Mouse (Mus musculus): ENCODE results near the gene Pik3r2. TPM values are rescaled to one million over a fixed set of nuclear protein-coding genes. Genes with fewer than 3 reads are reported as not detected.

The Pik3r2 gene
- polyA plus RNA-seq, 1 experiment from 2014 or later = 8.9 TPM

DNA sequence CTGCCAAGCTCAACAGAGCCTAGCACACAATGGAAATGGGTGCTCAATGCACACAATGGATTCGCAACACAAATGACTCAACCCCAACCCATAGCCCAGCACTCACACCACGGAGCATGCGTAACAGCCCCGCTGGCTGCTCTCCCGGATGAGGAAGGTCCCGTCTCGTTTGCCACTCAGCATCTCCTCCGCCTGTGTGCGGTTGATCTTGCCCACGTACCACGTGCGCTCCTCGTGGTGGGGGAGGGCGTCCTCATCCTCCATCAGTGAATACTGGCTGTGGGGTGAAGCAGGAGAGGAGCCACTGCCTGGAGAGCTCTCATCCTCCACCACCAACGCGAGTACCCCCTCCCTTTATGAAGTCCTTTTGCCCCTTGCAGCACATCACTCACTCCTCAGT is 7.6 kb downstream of the Pik3r2 start:
- H3K9ac ChIP-seq (replicated peaks) = no peak overlapping the region
- WGBS (ENCODE audit: insufficient replicate concordance) = 80% methylated on average over 16 of the region's 16 CpGs
- DNase-seq (no peak), ATAC-seq (no peak)
- peaks cover 26% of the 10 kb centered on the region for H3K36me3 ChIP-seq (replicated peaks; ENCODE audit: insufficient read depth, low read length)
- no peak for TF ChIP-seq CTCF (IDR thresholded peaks at IDR 0.05; ENCODE audit: low read depth)
- TF ChIP-seq EP300 (IDR thresholded peaks at IDR 0.05; ENCODE audit: low read depth) = no peak
- H3K9me3 ChIP-seq (ENCODE audit: low read length) = no peaks in the 10 kb centered on the region
- H3K4me2 ChIP-seq (ENCODE audit: low read depth, low read length) = no peak overlapping the region
- no peaks in the 10 kb centered on the region for H3K27me3 ChIP-seq (ENCODE audit: insufficient read depth, low read length)
- H3K4me3 ChIP-seq (ENCODE audit: low read depth, low read length) = no peak overlapping the region
- peaks cover 51% of the 10 kb centered on the region for H3K4me1 ChIP-seq (ENCODE audit: insufficient read depth)
- peak overlapping the region; percentile 66 for H3K27ac ChIP-seq (ENCODE audit: low read depth)

DNA sequence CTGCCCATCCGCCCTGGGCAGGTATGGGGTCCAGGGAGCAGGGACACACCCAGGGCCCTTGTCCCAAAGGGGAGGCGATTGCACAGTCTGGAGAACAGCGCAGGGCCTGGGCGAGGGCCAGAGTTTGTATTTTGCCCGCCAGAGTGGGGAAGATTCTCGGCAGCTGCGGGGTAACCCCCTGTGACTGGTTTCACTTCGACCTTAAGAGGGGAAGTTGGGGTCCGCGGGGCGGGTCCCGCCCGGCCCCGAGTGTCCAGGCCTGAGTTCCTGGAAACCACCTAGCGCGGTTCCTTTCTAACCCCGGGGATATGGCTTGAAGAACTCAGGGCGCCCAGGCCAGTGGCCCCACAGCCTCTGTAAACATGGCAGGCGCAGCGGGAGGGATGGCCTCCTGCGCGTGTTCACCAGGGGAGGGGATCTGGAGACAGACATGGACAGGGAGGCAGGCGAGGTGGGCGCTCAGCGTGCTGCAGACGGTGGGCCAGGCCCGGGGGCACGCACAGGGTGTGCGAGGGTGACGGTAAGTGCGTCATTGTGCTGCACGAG is 8.2 kb downstream of the Pik3r2 start:
- peaks cover 51% of the 10 kb centered on the region for H3K4me1 ChIP-seq (ENCODE audit: insufficient read depth)
- no peaks in the 10 kb centered on the region for H3K9me3 ChIP-seq (ENCODE audit: low read length)
- TF ChIP-seq CTCF (IDR thresholded peaks at IDR 0.05; ENCODE audit: low read depth) (no peak), EP300 (IDR thresholded peaks at IDR 0.05; ENCODE audit: low read depth) (no peak)
- H3K27me3 ChIP-seq (ENCODE audit: insufficient read depth, low read length) = no peaks in the 10 kb centered on the region
- WGBS (ENCODE audit: insufficient replicate concordance) = 75% methylated on average over 32 of the region's 32 CpGs
- H3K27ac ChIP-seq (ENCODE audit: low read depth) = peak overlapping the region; percentile 66
- DNase-seq (peak; percentile 57), ATAC-seq (no peak)
- peaks cover 26% of the 10 kb centered on the region for H3K36me3 ChIP-seq (replicated peaks; ENCODE audit: insufficient read depth, low read length)
- 0 out of 2 replicates have a peak overlapping the region, but pooled peaks have one; percentile 9 for H3K4me2 ChIP-seq (ENCODE audit: low read depth, low read length)
- no peak overlapping the region for H3K9ac ChIP-seq (replicated peaks)
- no peak overlapping the region for H3K4me3 ChIP-seq (ENCODE audit: low read depth, low read length)

DNA sequence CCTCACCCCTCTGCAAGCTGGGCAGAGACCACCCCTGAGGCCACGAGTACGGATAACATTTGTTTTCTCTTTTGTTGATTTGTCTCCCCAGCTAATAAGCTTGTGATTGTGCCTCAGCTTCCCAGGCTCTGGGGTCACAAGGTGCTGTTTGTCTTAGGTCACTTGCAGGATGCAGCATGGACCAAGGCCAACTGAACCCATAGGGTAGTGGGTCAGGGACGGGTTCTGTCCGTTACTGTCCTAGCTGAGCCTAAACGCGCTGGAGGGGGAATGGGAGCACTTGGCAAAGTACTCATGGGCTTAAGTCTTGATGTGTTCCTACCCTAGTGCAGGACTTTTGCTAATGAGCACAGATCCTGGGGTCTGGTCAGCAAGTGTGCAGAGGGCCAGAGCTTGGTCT is 9.0 kb downstream of the Pik3r2 start:
- TF ChIP-seq EP300 (IDR thresholded peaks at IDR 0.05; ENCODE audit: low read depth) (no peak), CTCF (IDR thresholded peaks at IDR 0.05; ENCODE audit: low read depth) (no peak)
- H3K27ac ChIP-seq (ENCODE audit: low read depth) = peak overlapping the region; percentile 66
- no peaks in the 10 kb centered on the region for H3K27me3 ChIP-seq (ENCODE audit: insufficient read depth, low read length)
- H3K9me3 ChIP-seq (ENCODE audit: low read length) = no peaks in the 10 kb centered on the region
- ATAC-seq (no peak), DNase-seq (no peak)
- peaks cover 57% of the 10 kb centered on the region for H3K4me1 ChIP-seq (ENCODE audit: insufficient read depth)
- H3K36me3 ChIP-seq (replicated peaks; ENCODE audit: insufficient read depth, low read length) = peaks cover 24% of the 10 kb centered on the region
- WGBS (ENCODE audit: insufficient replicate concordance) = 69% methylated on average over 6 of the region's 6 CpGs
- no peak overlapping the region for H3K9ac ChIP-seq (replicated peaks)
- no peak overlapping the region for H3K4me2 ChIP-seq (ENCODE audit: low read depth, low read length)
- no peak overlapping the region for H3K4me3 ChIP-seq (ENCODE audit: low read depth, low read length)

DNA sequence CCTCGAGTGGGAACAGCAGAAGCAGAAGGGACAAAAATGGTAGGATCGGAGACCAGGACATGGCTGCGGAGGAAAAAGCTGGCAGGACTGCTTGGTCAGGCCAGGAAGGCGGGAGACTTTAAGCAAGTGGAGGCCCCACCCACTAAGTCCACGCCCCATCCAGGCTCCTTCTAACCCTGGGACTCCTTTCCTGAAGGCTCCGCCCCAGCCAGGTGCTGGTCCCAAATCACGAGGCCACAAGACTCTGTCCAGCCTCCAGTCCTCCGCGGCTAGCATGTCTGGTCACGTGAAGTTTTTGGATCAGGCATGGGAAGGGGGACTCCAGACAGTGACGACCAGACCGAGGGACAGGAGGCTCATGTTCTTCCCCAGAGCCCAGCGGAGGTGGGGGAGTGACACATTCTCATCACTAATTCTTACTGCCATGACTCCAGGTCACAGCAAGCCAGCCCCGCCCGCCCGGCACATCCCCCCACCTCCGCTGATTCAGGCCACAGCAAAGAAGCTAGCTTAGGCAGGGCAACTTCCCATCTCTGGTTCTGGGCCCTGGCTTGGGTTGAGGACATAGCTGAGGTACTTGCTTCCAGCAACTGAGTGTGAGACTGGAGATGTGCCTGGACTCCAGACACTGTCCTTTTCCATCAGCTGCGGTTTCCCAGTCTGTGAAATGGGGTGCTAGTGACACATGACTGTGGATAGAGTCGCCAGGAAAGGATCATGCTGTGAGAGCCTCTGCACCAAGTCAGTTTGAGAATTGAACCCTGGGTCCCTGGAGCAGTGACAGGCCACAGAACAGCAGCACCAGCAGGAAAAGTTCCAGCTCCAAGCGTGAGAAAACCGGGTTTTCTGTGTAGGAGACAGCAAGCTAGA is 9.7 kb downstream of the Pik3r2 start:
- peak; percentile 22; the same call in 1 of the 2 replicates for ATAC-seq
- peak; percentile 82 for DNase-seq
- Histone ChIP-seq H3K4me3 (ENCODE audit: low read depth, low read length) (peak overlapping the region; percentile 48), H3K4me1 (ENCODE audit: insufficient read depth) (peaks cover 64% of the 10 kb centered on the region), H3K27me3 (ENCODE audit: insufficient read depth, low read length) (no peaks in the 10 kb centered on the region), H3K9ac (replicated peaks) (peak overlapping the region; percentile 70), H3K27ac (ENCODE audit: low read depth) (peak overlapping the region; percentile 66), H3K36me3 (replicated peaks; ENCODE audit: insufficient read depth, low read length) (peaks cover 19% of the 10 kb centered on the region), H3K9me3 (ENCODE audit: low read length) (no peaks in the 10 kb centered on the region), H3K4me2 (ENCODE audit: low read depth, low read length) (peak overlapping the region; percentile 84)
- TF ChIP-seq EP300 (IDR thresholded peaks at IDR 0.05; ENCODE audit: low read depth) (no peak), CTCF (IDR thresholded peaks at IDR 0.05; ENCODE audit: low read depth) (no peak)
- WGBS (ENCODE audit: insufficient replicate concordance) = 15% methylated on average over 21 of the region's 21 CpGs

DNA sequence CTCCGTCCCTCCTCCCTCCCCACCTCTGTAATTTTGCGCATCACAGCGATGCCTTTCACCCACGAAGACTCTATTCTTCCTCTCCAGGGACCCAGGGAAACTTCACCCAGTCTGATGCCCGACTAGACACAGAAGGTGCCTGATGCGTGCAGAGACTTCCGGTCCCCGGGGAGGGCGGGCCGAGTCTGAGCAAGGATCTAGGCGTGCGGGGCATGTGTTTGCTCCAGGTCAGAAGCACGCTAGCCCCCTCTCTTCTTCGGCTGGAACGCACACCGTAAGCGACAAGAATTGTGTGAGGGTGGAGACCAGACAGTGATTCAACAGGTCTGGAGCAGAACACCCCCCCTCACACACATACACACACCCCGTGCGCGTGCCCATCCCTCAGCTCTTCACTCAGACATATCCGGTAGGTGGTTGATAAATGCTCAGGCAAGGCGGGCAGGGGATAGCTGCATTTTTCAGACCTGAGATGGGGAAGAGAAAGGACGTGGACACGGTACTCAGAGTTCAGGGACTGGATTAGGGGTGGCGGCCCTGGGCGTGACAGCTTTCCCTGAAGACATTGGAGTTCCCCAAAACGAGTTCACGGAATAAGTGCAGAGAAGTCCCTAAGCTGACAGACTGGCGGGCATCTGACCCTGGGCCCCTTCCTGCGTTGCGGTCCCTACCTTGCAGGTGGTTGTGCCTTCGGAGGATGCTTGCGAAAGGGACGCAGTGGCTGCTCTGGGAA is 10.5 kb downstream of the Pik3r2 start:
- ATAC-seq (no peak), DNase-seq (peak; percentile 71)
- Histone ChIP-seq H3K4me2 (ENCODE audit: low read depth, low read length) (peak overlapping the region; percentile 84), H3K9ac (replicated peaks) (peak overlapping the region; percentile 70), H3K4me3 (ENCODE audit: low read depth, low read length) (peak overlapping the region; percentile 48), H3K4me1 (ENCODE audit: insufficient read depth) (peaks cover 72% of the 10 kb centered on the region), H3K27me3 (ENCODE audit: insufficient read depth, low read length) (no peaks in the 10 kb centered on the region), H3K36me3 (replicated peaks; ENCODE audit: insufficient read depth, low read length) (peaks cover 19% of the 10 kb centered on the region), H3K27ac (ENCODE audit: low read depth) (peak overlapping the region; percentile 66), H3K9me3 (ENCODE audit: low read length) (no peaks in the 10 kb centered on the region)
- no peak for TF ChIP-seq CTCF (IDR thresholded peaks at IDR 0.05; ENCODE audit: low read depth)
- TF ChIP-seq EP300 (IDR thresholded peaks at IDR 0.05; ENCODE audit: low read depth) = no peak
- 4% methylated on average over 34 of the region's 34 CpGs for WGBS (ENCODE audit: insufficient replicate concordance)

DNA sequence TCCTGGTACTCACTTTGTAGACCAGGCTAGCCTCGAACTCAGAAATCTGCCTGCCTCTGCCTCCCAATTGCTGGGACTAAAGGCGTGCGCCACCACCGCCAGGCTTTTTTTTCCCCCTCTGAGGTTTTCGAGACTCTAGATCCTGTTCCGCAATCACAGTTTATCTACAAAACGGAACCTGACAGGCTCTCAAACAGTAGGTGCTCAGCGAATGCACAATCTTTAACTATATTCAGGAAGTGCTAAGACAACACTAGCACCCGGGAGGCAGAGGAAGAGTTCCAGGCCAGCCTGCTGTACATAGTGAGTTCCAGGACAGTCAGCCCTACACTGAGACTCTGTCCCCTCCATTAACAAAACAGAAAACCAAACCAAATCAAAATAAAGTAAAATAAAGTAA is 11.2 kb downstream of the Pik3r2 start:
- TF ChIP-seq EP300 (IDR thresholded peaks at IDR 0.05; ENCODE audit: low read depth) (no peak), CTCF (IDR thresholded peaks at IDR 0.05; ENCODE audit: low read depth) (no peak)
- H3K4me3 ChIP-seq (ENCODE audit: low read depth, low read length) = peak overlapping the region; percentile 48
- DNase-seq (no peak), ATAC-seq (no peak)
- no peaks in the 10 kb centered on the region for H3K27me3 ChIP-seq (ENCODE audit: insufficient read depth, low read length)
- 0 out of 2 replicates have a peak overlapping the region, but pooled peaks have one; percentile 66 for H3K27ac ChIP-seq (ENCODE audit: low read depth)
- peaks cover 73% of the 10 kb centered on the region for H3K4me1 ChIP-seq (ENCODE audit: insufficient read depth)
- 37% methylated on average over 9 of the region's 9 CpGs for WGBS (ENCODE audit: insufficient replicate concordance)
- peak overlapping the region; percentile 8; the same call in 1 of the 2 replicates for H3K9ac ChIP-seq (replicated peaks)
- H3K36me3 ChIP-seq (replicated peaks; ENCODE audit: insufficient read depth, low read length) = peaks cover 12% of the 10 kb centered on the region
- no peaks in the 10 kb centered on the region for H3K9me3 ChIP-seq (ENCODE audit: low read length)
- peak overlapping the region; percentile 84 for H3K4me2 ChIP-seq (ENCODE audit: low read depth, low read length)

Data from liver, postnatal 0 days (tissue).